Mouse (Mus musculus): Measurements from ENCODE around the gene Zfp101. TPM values are rescaled to one million over a fixed set of nuclear protein-coding genes. Genes with fewer than 3 reads are reported as not detected.

The Zfp101 gene
- 1 to 10 TPM; 3.0 to 6.1 (median 5.3) TPM for total RNA-seq (2022)

DNA sequence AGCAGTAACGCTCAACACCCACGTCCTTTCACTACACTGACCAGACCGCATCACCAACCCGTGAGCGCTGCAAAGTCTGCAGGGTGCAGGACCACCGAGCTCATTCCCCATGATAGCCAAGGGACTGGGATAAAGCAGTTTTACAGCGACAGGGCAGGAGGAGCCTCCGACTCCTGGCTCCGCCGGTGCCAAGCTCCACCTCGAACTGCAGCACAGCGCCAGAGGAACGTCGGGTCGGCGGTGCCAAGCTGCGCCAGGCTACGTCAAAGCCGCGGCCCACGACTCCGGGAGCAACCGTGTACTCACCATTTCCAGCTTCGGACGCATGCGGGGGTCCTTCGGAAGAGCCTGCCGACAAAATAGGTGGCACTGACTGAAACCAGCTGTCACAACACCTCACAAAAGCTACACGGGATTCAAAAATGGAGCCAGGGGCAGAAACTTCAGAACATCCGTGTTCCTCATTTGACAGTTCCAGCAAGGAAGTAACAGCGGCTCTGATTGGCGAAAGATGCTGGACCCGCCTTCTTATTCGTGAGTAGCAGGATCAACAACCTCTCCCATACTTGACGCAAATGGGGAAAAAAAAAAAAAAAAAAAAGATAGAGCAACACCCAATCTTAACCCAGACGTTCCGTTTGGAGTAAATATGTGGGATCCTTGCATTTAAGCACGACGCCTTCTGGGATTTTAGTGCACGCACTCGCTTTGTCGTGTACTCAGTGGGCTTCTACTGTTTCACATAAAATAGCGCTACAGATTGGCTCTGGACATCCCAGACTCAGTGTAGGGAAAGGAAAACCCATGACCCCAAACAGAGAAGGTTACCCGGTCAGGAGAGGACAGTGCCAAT is at the start of gene Zfp101:
Zfp101 (minus strand) TSS at position 460 of the 853 bp plus-strand sequence.
- DNase-seq (ENCODE audit: low spot score), result peak; percentile 95

DNA sequence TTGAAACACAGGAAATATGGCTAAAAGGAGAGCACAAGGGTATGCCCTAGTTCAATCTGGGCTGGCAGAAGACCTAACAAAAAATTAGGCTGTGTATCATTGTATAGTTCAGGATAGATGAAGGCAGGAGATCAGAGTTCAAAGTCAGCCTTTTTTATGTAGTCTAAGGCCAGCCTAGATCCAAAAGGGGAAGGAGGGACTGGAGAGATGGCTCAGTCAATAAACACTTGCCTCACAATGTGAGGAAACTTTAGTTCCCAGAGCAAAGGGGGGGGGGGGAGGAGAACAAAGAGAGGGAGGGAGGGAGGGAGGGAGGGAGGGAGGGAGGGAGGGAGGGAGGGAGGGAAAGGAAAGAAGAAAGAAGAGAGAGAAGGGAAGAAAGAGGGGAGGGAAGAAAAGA is 46.7 kb upstream of the Zfp101 start:
- no peak for DNase-seq (ENCODE audit: low spot score)

GRCm38 (mm10) chr17:33439922-33440321 is 45.5 kb upstream of the Zfp101 start:
- DNase-seq (ENCODE audit: low spot score), result peak; percentile 7

- DNase-seq (ENCODE audit: low spot score), result peak; percentile 80
These were observed 44.7 kb upstream of the Zfp101 start for GRCm38 (mm10) chr17:33439148-33439547.

- no peak for DNase-seq (ENCODE audit: low spot score)
These were observed 37.8 kb upstream of the Zfp101 start, which contains the start of gene Actl9 for GRCm38 (mm10) chr17:33432019-33432946. TSS of gene Actl9 (plus strand) at chr17:33432896.

DNA sequence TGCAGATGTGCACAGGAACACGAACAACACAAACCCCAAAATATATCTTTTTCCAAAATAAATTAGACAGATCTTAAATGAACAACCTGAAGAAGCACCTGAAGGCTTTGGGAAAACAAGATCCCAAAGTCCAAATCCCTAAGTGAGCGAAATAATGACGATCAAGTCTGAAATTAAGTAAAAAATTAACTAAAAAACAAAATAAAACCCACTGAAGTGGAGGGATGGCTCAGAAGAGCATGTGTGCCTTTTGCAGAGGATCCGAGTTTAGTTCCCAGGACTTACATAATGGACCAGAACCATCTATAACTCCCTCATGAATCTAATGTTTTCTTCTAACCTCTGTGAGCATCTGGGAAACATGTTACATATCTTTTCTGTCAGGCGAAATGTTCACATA is 2.2 kb downstream of the Zfp101 start:
- no peak for DNase-seq (ENCODE audit: low spot score)

- no peak for DNase-seq (ENCODE audit: low spot score)
These were observed 8.7 kb downstream of the Zfp101 start for GRCm38 (mm10) chr17:33385705-33386104.

GRCm38 (mm10) chr17:33372795-33373194 is 21.6 kb downstream of the Zfp101 start:
- DNase-seq (ENCODE audit: low spot score), result no peak

DNA sequence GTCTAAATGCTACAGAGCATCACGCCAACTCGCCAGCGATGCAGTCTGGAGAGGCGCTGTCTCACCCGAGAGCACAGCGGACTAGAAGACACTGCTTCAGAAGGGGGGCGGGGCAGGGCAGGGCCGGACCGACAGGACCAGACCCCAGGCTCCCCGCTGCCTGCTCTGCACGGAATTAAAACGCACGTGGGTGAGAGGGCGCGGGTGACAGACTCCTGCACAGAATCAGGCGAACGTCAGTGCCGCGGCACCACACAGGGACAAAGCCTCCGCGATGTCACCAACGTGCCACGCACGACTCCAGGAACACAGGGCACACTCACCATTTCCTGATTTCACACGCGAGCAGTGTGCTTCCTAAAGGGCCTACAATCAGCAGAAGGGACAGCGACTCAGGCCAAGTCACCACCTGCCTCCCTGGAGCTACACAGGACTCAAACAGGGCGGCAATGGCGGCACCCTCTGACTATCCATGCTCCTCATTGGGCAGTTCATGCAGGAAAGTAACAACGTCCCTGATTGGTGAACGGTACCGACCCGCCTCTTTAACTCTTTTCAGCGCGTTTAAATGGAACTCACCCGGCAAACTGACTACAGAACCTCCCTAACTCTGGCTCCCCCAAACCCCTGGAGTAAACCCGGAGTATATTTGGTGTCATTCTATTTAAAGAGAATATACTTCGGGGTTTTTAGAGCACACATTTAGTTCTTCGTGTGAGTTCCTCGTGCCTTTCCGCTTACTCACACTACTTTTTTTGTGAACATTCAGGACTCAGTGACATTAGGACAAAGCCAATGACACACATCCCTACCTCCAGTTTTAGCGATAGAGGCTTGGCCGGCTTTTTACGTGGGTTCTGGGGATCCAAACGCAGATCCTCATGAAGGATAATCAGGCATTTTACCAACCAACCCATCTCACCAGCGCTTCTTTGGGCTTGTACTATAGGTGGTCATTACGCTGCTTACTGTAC is 35.7 kb downstream of the Zfp101 start, which contains the start of gene Zfp81:
Zfp81 (minus strand) TSS at position 468 of the 974 bp plus-strand sequence.
- peak; percentile 92 for DNase-seq (ENCODE audit: low spot score)

DNA sequence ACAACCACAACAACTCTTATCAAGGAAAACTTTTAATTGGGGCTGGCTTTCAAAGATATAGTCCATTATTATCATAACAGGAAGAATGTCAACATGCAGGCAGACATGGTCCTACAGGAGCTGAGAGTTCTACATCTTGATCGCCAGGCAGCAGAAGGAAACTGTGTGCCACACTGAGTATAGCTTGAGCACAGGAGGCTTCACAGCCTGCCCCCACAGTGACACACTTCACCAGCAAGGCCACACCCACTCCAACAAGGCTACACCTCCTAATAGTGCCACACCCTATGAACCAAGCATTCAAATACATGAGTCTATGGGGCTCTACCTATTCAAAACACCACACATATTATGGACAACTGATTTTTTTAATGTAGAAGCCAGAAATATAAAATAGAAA is 41.5 kb downstream of the Zfp101 start:
- no peak for DNase-seq (ENCODE audit: low spot score)

Other genes starting within 250 kb of the Zfp101 start
- gene Olfr55, start 226.2 kb downstream of the Zfp101 start, total RNA-seq (2022), result not detected
- not detected for gene Olfr239, start 203.3 kb downstream of the Zfp101 start, total RNA-seq (2022)
- under 1 TPM; 0.11 to 0.50 (median 0.23) TPM for gene Olfr1564, start 173.0 kb downstream of the Zfp101 start, total RNA-seq (2022)
- 10 to 100 TPM in 1 of 4 experiments, 1 to 10 TPM in 3; 7.2 to 10.2 (median 8.7) TPM for gene Zfp955a, start 139.5 kb downstream of the Zfp101 start, total RNA-seq (2022)
- gene Olfr63, start 130.0 kb downstream of the Zfp101 start, total RNA-seq (2022), result under 1 TPM in 1 of 4 experiments, not detected in 3; 0.05 TPM
- 10 to 100 TPM in 3 of 4 experiments, 1 to 10 TPM in 1; 9.9 to 11.3 (median 10.3) TPM for gene Zfp955b, start 105.1 kb downstream of the Zfp101 start, total RNA-seq (2022)
- gene Zfp81, start 35.8 kb downstream of the Zfp101 start, total RNA-seq (2022), result 1 to 10 TPM; 4.1 to 6.0 (median 4.5) TPM
- not detected for gene Actl9, start 38.3 kb upstream of the Zfp101 start, total RNA-seq (2022)
- 10 to 100 TPM; 10.9 to 14.0 (median 11.9) TPM for gene Adamts10, start 129.6 kb upstream of the Zfp101 start, total RNA-seq (2022)
- gene Myo1f, start 161.1 kb upstream of the Zfp101 start, total RNA-seq (2022), result 1 to 10 TPM; 1.2 to 2.7 (median 1.4) TPM
- 10 to 100 TPM in 1 of 4 experiments, 1 to 10 TPM in 3; 7.0 to 11.4 (median 8.8) TPM for gene Zfp414, start 234.4 kb upstream of the Zfp101 start, total RNA-seq (2022)
- gene Pram1, start 243.4 kb upstream of the Zfp101 start, total RNA-seq (2022), result under 1 TPM in 2 of 4 experiments, not detected in 2; 0.27 to 0.31 TPM

Measured in heart, adult 8-10 months (tissue).